20 mouse cellular contexts compared by ENCODE assay signal in the genomic region with DNA sequence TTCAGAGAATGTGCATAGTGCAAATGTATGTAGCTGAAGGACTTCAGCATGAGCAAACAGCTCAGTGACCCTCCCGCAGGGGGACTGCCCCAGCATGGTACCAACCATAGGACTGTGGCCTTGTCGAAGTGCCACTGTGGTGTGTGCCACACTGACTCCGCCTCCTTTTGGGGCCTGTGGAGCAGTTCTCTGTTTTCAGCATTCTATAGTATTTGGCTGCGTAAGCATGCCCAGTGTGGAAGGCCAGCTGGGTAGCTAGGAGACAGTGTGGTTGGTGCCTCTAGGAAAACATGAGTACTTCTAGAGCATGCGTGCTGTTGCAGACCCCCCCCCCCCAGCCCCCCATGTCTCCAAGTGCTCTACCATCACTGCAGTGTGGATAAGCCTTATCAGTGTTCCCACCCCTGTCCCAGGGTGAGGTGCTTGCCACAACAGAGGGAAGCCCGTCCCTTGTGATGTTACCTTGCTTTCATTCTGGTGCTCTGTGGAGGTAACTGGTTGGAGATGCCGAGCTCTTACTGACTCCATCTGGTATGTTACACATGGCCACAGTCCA. TPM values are rescaled to one million over a fixed set of nuclear protein-coding genes. Genes with fewer than 3 reads are reported as not detected.
DNase-seq lines count a peak whose midpoint lies in the region; ATAC-seq and TF ChIP-seq lines count a peak whose summit lies in the region.
"Had no signal": no experiment of that assay in that cellular context is flagged by ENCODE, and none has a peak within 500 bp of the region (broad histone marks: within the 10 kb centered on the region; RNA-seq: fewer than 3 reads in every experiment).

No protein-coding gene starts in this region.

- no peaks in the 10 kb centered on the region for H3K4me1 ChIP-seq in stomach, embryonic 14.5 days (ENCODE audit: control insufficient read depth, insufficient read depth, low read length)
- H3K4me1 ChIP-seq in stomach, postnatal 0 days (replicated peaks; ENCODE audit: control insufficient read depth, insufficient read depth), result no peaks in the 10 kb centered on the region
- H3K4me1 ChIP-seq in liver, embryonic 15.5 days (replicated peaks), result peaks cover 36% of the 10 kb centered on the region
- H3K4me1 ChIP-seq in neural tube, embryonic 15.5 days, result no peaks in the 10 kb centered on the region
- H3K4me1 ChIP-seq: embryonic facial prominence, embryonic 12.5 days; hindbrain, embryonic 13.5 days; neural tube, embryonic 13.5 days had no signal

- H3K4me2 ChIP-seq in stomach, embryonic 14.5 days (replicated peaks; ENCODE audit: low read depth, low read length), result no peak overlapping the region
- H3K4me2 ChIP-seq in stomach, postnatal 0 days (replicated peaks; ENCODE audit: low read depth), result no peak overlapping the region
- peak overlapping the region; percentile 25 for H3K4me2 ChIP-seq in liver, embryonic 15.5 days
- H3K4me2 ChIP-seq in neural tube, embryonic 15.5 days, result no peak overlapping the region
- H3K4me2 ChIP-seq: embryonic facial prominence, embryonic 12.5 days; heart, embryonic 11.5 days; hindbrain, embryonic 13.5 days; midbrain, embryonic 11.5 days; neural tube, embryonic 13.5 days had no signal

- no peaks in the 10 kb centered on the region for H3K9me3 ChIP-seq in stomach, embryonic 14.5 days (ENCODE audit: control insufficient read depth, low read depth, low read length)
- H3K9me3 ChIP-seq in stomach, postnatal 0 days (ENCODE audit: control insufficient read depth, low read length), result no peaks in the 10 kb centered on the region
- no peaks in the 10 kb centered on the region for H3K9me3 ChIP-seq in liver, embryonic 15.5 days (replicated peaks)
- no peaks in the 10 kb centered on the region for H3K9me3 ChIP-seq in neural tube, embryonic 15.5 days (replicated peaks)
- H3K9me3 ChIP-seq: embryonic facial prominence, embryonic 12.5 days; hindbrain, embryonic 13.5 days; neural tube, embryonic 13.5 days had no signal

- no peak for TF ChIP-seq EP300 in stomach, postnatal 0 days (optimal IDR thresholded peaks at IDR 0.05)

- no peak overlapping the region for H3K4me3 ChIP-seq in stomach, embryonic 14.5 days (ENCODE audit: low read depth, low read length)
- H3K4me3 ChIP-seq in stomach, postnatal 0 days (ENCODE audit: low read depth, low read length), result no peak overlapping the region
- no peak overlapping the region for H3K4me3 ChIP-seq in liver, embryonic 15.5 days (replicated peaks)
- no peak overlapping the region for H3K4me3 ChIP-seq in neural tube, embryonic 15.5 days (replicated peaks)
- H3K4me3 ChIP-seq: embryonic facial prominence, embryonic 12.5 days; hindbrain, embryonic 13.5 days; neural tube, embryonic 13.5 days had no signal

- TF ChIP-seq CTCF in stomach, postnatal 0 days (IDR thresholded peaks at IDR 0.05; ENCODE audit: low read depth), result no peak

- H3K9ac ChIP-seq in stomach, embryonic 14.5 days (replicated peaks; ENCODE audit: low read depth, low read length), result no peak overlapping the region
- H3K9ac ChIP-seq in stomach, postnatal 0 days (ENCODE audit: low read length), result no peak overlapping the region
- no peak overlapping the region for H3K9ac ChIP-seq in liver, embryonic 15.5 days
- H3K9ac ChIP-seq in neural tube, embryonic 15.5 days (replicated peaks), result no peak overlapping the region
- H3K9ac ChIP-seq: embryonic facial prominence, embryonic 12.5 days; hindbrain, embryonic 13.5 days; neural tube, embryonic 13.5 days had no signal

- DNase-seq in stomach, postnatal 0 days (ENCODE audit: low spot score), result no peak
- DNase-seq in urinary bladder, postnatal 4 days (ENCODE audit: low spot score in 2 of 2), result no peak
- DNase-seq: cerebellum, adult 9-10 months; heart, postnatal 14 days; kidney, adult 8-10 months; kidney, postnatal 36 days; lung, adult 2 months; lung, postnatal 4 days; right cerebral cortex, postnatal 14 days had no signal

- WGBS in stomach, embryonic 14.5 days, result 90% methylated on average over 7 of the region's 7 CpGs
- 88% methylated on average over 7 of the region's 7 CpGs for WGBS in stomach, postnatal 0 days
- 33% methylated on average over 7 of the region's 7 CpGs for WGBS in liver, embryonic 15.5 days (ENCODE audit: insufficient replicate concordance)
- 91% methylated on average over 7 of the region's 7 CpGs for WGBS in neural tube, embryonic 15.5 days

- H3K27me3 ChIP-seq in stomach, embryonic 14.5 days (ENCODE audit: control insufficient read depth, insufficient read depth, low read length), result no peaks in the 10 kb centered on the region
- no peaks in the 10 kb centered on the region for H3K27me3 ChIP-seq in stomach, postnatal 0 days (ENCODE audit: control insufficient read depth, insufficient read depth, low read length)
- H3K27me3 ChIP-seq in liver, embryonic 15.5 days, result no peaks in the 10 kb centered on the region
- no peaks in the 10 kb centered on the region for H3K27me3 ChIP-seq in neural tube, embryonic 15.5 days (replicated peaks)
- H3K27me3 ChIP-seq: embryonic facial prominence, embryonic 12.5 days; hindbrain, embryonic 13.5 days; neural tube, embryonic 13.5 days had no signal

- no peak overlapping the region for H3K27ac ChIP-seq in stomach, embryonic 14.5 days (ENCODE audit: low read length)
- H3K27ac ChIP-seq in stomach, postnatal 0 days (replicated peaks), result no peak overlapping the region
- H3K27ac ChIP-seq in liver, embryonic 15.5 days (replicated peaks), result peak overlapping the region; percentile 43; the same call in 1 of the 2 replicates
- H3K27ac ChIP-seq in neural tube, embryonic 15.5 days (replicated peaks), result no peak overlapping the region
- H3K27ac ChIP-seq: embryonic facial prominence, embryonic 12.5 days; hindbrain, embryonic 13.5 days; neural tube, embryonic 13.5 days had no signal

- 0 out of 2 replicates have a peak, but pooled peaks have one; percentile 19 for ATAC-seq in stomach, embryonic 14.5 days (ENCODE audit: insufficient number of reproducible peaks, insufficient read depth, low FRiP score, low read depth)
- ATAC-seq in stomach, postnatal 0 days (ENCODE audit: low FRiP score, low TSS enrichment), result no peak
- peak; percentile 59 for ATAC-seq in common myeloid progenitor, adult 5-6 weeks (replicated peaks; ENCODE audit: low read depth, poor library complexity, severe bottlenecking)
- peak; percentile 81 for ATAC-seq in liver, embryonic 15.5 days (ENCODE audit: insufficient read depth)
- ATAC-seq in neural tube, embryonic 15.5 days (ENCODE audit: low FRiP score), result no peak
- no peak for ATAC-seq in monocyte, adult 5-6 weeks (replicated peaks; ENCODE audit: insufficient number of reproducible peaks, low FRiP score, low TSS enrichment, poor library complexity, severe bottlenecking)

- peaks cover 72% of the 10 kb centered on the region for H3K36me3 ChIP-seq in stomach, embryonic 14.5 days (ENCODE audit: control insufficient read depth, insufficient read depth, low read length)
- H3K36me3 ChIP-seq in stomach, postnatal 0 days (ENCODE audit: control insufficient read depth, insufficient read depth, low read length), result peaks cover 52% of the 10 kb centered on the region
- H3K36me3 ChIP-seq in liver, embryonic 15.5 days (replicated peaks), result peaks cover 98% of the 10 kb centered on the region
- peaks cover 92% of the 10 kb centered on the region for H3K36me3 ChIP-seq in neural tube, embryonic 15.5 days

RNA-seq across cellular contexts. Expression of gene Secisbp2, which starts 26.2 kb away (rescaled TPM):
- polyA plus RNA-seq in stomach, embryonic 14.5 days (2014; fragmentation: Nextera tagmentation; extraction: Ambion mirVana), result 34.2 and 35.3 TPM in 2 replicates
- 21.2 and 21.4 TPM in 2 replicates for polyA plus RNA-seq in stomach, postnatal 0 days (2015; fragmentation: Nextera tagmentation; extraction: Ambion mirVana)
- total RNA-seq in common myeloid progenitor, adult 5-6 weeks (2017), result 27.0 and 29.1 TPM in 2 replicates
- 13.0 and 14.8 TPM in 2 replicates for polyA plus RNA-seq in liver, embryonic 15.5 days (2015; fragmentation: Nextera tagmentation; extraction: Ambion mirVana)
- 26.7 and 28.0 TPM in 2 replicates for polyA plus RNA-seq in neural tube, embryonic 15.5 days (2015; fragmentation: Nextera tagmentation; extraction: Ambion mirVana)
- total RNA-seq in monocyte, adult 5-6 weeks (2017), result 44.5 to 74.8 TPM (median 45.5 TPM) in 3 replicates

RNA-seq across cellular contexts. Expression of gene Cks2, which starts 32.7 kb away (rescaled TPM):
- 348 and 373 TPM in 2 replicates for polyA plus RNA-seq in stomach, embryonic 14.5 days (2014; fragmentation: Nextera tagmentation; extraction: Ambion mirVana)
- 97.1 and 128 TPM in 2 replicates for polyA plus RNA-seq in stomach, postnatal 0 days (2015; fragmentation: Nextera tagmentation; extraction: Ambion mirVana)
- 260 and 278 TPM in 2 replicates for total RNA-seq in common myeloid progenitor, adult 5-6 weeks (2017)
- polyA plus RNA-seq in liver, embryonic 15.5 days (2015; fragmentation: Nextera tagmentation; extraction: Ambion mirVana), result 345 and 374 TPM in 2 replicates
- polyA plus RNA-seq in neural tube, embryonic 15.5 days (2015; fragmentation: Nextera tagmentation; extraction: Ambion mirVana), result 40.0 and 92.6 TPM in 2 replicates
- total RNA-seq in monocyte, adult 5-6 weeks (2017), result 55.0 to 244 TPM (median 181 TPM) in 3 replicates
- total RNA-seq: gastrocnemius, adult 18-20 months had no signal

Comparison
In these comparisons a context has a peak if more than half of its experiments do, and no peak if none do; other contexts are left out.
1. ATAC-seq: peak in stomach, embryonic 14.5 days (single experiment), common myeloid progenitor, adult 5-6 weeks (single experiment) and liver, embryonic 15.5 days (single experiment); none in stomach, postnatal 0 days (single experiment), neural tube, embryonic 15.5 days (single experiment) and monocyte, adult 5-6 weeks (single experiment).